Comparison of ENCODE assay signal across 8 mouse cellular contexts in genomic region chr8:88272231-88273050, GRCm38 (mm10). TPM values are rescaled to one million over a fixed set of nuclear protein-coding genes. Genes with fewer than 3 reads are reported as not detected.
DNase-seq lines count a peak whose midpoint lies in the region; ATAC-seq and TF ChIP-seq lines count a peak whose summit lies in the region.

Gene Adcy7, plus strand, starts transcription at chr8:88272403.

- H3K36me3 ChIP-seq in liver, adult 2 months (ENCODE audit: control insufficient read depth, insufficient read depth, low read length), result no peaks in the 10 kb centered on the region
- H3K36me3 ChIP-seq in midbrain, embryonic 15.5 days (replicated peaks), result no peaks in the 10 kb centered on the region
- no peaks in the 10 kb centered on the region for H3K36me3 ChIP-seq in stomach, embryonic 15.5 days

- peak within 1 kb of the TSS; percentile 85 for H3K4me2 ChIP-seq in midbrain, embryonic 15.5 days
- peak within 1 kb of the TSS; percentile 95 for H3K4me2 ChIP-seq in stomach, embryonic 15.5 days

- H3K9me3 ChIP-seq in midbrain, embryonic 15.5 days, result no peaks in the 10 kb centered on the region
- H3K9me3 ChIP-seq in stomach, embryonic 15.5 days, result no peaks in the 10 kb centered on the region

- ATAC-seq in erythroid progenitor cell, adult 5-6 weeks (replicated peaks; ENCODE audit: low FRiP score, poor library complexity, severe bottlenecking), result peak; percentile 65
- peak; percentile 50 for ATAC-seq in midbrain, embryonic 15.5 days (replicated peaks)
- peak; percentile 67 for ATAC-seq in stomach, embryonic 15.5 days (ENCODE audit: insufficient read depth, low FRiP score, low read depth)

- H3K9ac ChIP-seq in liver, adult 2 months (ENCODE audit: low read depth, low read length), result peak within 1 kb of the TSS; percentile 51
- H3K9ac ChIP-seq in midbrain, embryonic 15.5 days, result peak within 1 kb of the TSS; percentile 47
- peak within 1 kb of the TSS; percentile 42; the same call in 1 of the 2 replicates for H3K9ac ChIP-seq in stomach, embryonic 15.5 days

- peak; percentile 29 for DNase-seq in kidney, adult 18-20 months
- no peak for DNase-seq in kidney, adult 11 months
- DNase-seq in brain, embryonic 14.5 days (ENCODE audit: low read depth), result peak; percentile 34
- DNase-seq in heart, postnatal 4 days, result peak; percentile 68
- no peak for DNase-seq in liver, adult 2 months (ENCODE audit: extremely low read depth, low read depth, low spot score)

- TF ChIP-seq POLR2A in brain, embryonic 14.5 days (IDR thresholded peaks at IDR 0.05; ENCODE audit: borderline replicate concordance, extremely low read depth, insufficient read depth, insufficient read length, poor library complexity, severe bottlenecking), result no peak
- TF ChIP-seq POLR2A in liver, adult 2 months (IDR thresholded peaks at IDR 0.05; ENCODE audit: extremely low read depth, insufficient read depth, low read length), result no peak

- no peaks in the 10 kb centered on the region for H3K79me2 ChIP-seq in liver, adult 2 months (ENCODE audit: control insufficient read depth, insufficient read depth, low read length)

- H3K27ac ChIP-seq in liver, adult 2 months (replicated peaks; ENCODE audit: insufficient read depth, low read depth, low read length), result no peak within 1 kb of the TSS
- no peak within 1 kb of the TSS for H3K27ac ChIP-seq in midbrain, embryonic 15.5 days
- H3K27ac ChIP-seq in stomach, embryonic 15.5 days, result no peak within 1 kb of the TSS

- WGBS in liver, adult 2 months, result 9% methylated on average over 63 of the region's 64 CpGs
- 5% methylated on average over 63 of the region's 64 CpGs for WGBS in midbrain, embryonic 15.5 days
- WGBS in stomach, embryonic 15.5 days, result 3% methylated on average over 59 of the region's 64 CpGs

- H3K4me3 ChIP-seq in liver, adult 2 months (ENCODE audit: insufficient read depth, low read depth, low read length), result peak within 1 kb of the TSS; percentile 39; the same call in 1 of the 2 replicates
- peak within 1 kb of the TSS; percentile 47 for H3K4me3 ChIP-seq in midbrain, embryonic 15.5 days
- peak within 1 kb of the TSS; percentile 44 for H3K4me3 ChIP-seq in stomach, embryonic 15.5 days (replicated peaks)

- peaks cover 14% of the 10 kb centered on the region for H3K27me3 ChIP-seq in liver, adult 2 months (ENCODE audit: control insufficient read depth, insufficient read depth, low read length)
- H3K27me3 ChIP-seq in midbrain, embryonic 15.5 days (replicated peaks), result peaks cover 24% of the 10 kb centered on the region
- 0 out of 2 replicates have a peak, but pooled peaks cover 23% of the 10 kb centered on the region for H3K27me3 ChIP-seq in stomach, embryonic 15.5 days (replicated peaks)

- peak; percentile 40; the same call in 1 of the 2 replicates for TF ChIP-seq CTCF in brain, embryonic 14.5 days (IDR thresholded peaks at IDR 0.05; ENCODE audit: borderline replicate concordance, extremely low read depth, insufficient read depth, insufficient read length)
- peak; percentile 33 for TF ChIP-seq CTCF in liver, adult 2 months (IDR thresholded peaks at IDR 0.05; ENCODE audit: low read depth, low read length)

- H3K4me1 ChIP-seq in liver, adult 2 months (ENCODE audit: control insufficient read depth, insufficient read depth, low read length), result no peaks in the 10 kb centered on the region
- peaks cover 11% of the 10 kb centered on the region for H3K4me1 ChIP-seq in midbrain, embryonic 15.5 days
- peaks cover 7% of the 10 kb centered on the region; the same call in 1 of the 2 replicates for H3K4me1 ChIP-seq in stomach, embryonic 15.5 days

RNA-seq across cellular contexts. Expression of gene Adcy7, which starts in this region (rescaled TPM):
- polyA plus RNA-seq in brain, embryonic 14.5 days (2012; rRNA removed), result 2.2 and 3.7 TPM in 2 replicates
- 4.6 and 5.4 TPM in 2 replicates for total RNA-seq in erythroid progenitor cell, adult 5-6 weeks (2015; ENCODE audit: low replicate concordance)
- 2.4 and 6.3 TPM in 2 replicates for total RNA-seq in erythroid progenitor cell, adult 5-6 weeks (2017; ENCODE audit: low replicate concordance)
- 1 to 10 TPM; 4.0 to 5.4 TPM for total RNA-seq in heart, postnatal 4 days (2021)
- total RNA-seq in liver, adult 2 months (2014; rRNA removed), result 2.1 and 2.6 TPM in 2 replicates
- 1.0 and 1.6 TPM in 2 replicates for polyA plus RNA-seq in liver, adult 2 months (2012; rRNA removed)
- polyA plus RNA-seq in midbrain, embryonic 15.5 days (2015; fragmentation: Nextera tagmentation; extraction: Ambion mirVana), result 4.1 and 4.3 TPM in 2 replicates
- polyA plus RNA-seq in stomach, embryonic 15.5 days (2015; fragmentation: Nextera tagmentation; extraction: Ambion mirVana), result 6.3 and 7.4 TPM in 2 replicates

Comparison
In these comparisons a context has a peak if more than half of its experiments do, and no peak if none do; other contexts are left out.
1. DNase-seq: peak in kidney, adult 18-20 months (single experiment), brain, embryonic 14.5 days (single experiment) and heart, postnatal 4 days (single experiment); none in kidney, adult 11 months (single experiment) and liver, adult 2 months (single experiment).
2. Peak in every context shown above with its lines, with median percentiles within 50 percentile points of each other: ATAC-seq, H3K4me3 ChIP-seq and H3K9ac ChIP-seq.